In the genomic region with DNA sequence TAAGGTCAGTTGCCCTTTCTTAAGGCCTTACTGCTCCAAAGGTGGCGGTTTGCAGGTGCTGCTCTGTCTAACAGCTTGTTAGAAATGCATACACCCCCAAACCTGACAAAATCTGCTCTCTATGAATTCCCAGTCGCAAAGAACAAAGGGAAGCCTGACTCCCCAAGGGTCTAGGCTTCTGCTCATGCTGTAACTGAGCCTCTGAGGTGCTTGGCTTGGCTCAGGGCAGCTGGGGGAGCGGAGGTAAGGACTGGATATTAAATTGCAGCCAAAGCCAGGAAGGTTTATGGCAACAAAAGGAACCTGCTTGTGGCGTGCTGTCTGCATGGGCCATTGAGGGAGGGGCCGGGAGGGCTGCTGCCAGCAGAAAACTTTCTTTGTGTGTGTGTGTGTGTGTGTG, we compare ENCODE assay signal across 19 mouse cellular contexts. TPM values are rescaled to one million over a fixed set of nuclear protein-coding genes. Genes with fewer than 3 reads are reported as not detected.
DNase-seq lines count a peak whose midpoint lies in the region; ATAC-seq and TF ChIP-seq lines count a peak whose summit lies in the region.
"Had no signal": no experiment of that assay in that cellular context is flagged by ENCODE, and none has a peak within 500 bp of the region (broad histone marks: within the 10 kb centered on the region; RNA-seq: fewer than 3 reads in every experiment).

No protein-coding gene starts in this region.

- H3K27me3 ChIP-seq in kidney, postnatal 0 days (ENCODE audit: insufficient read depth, low read length), result no peaks in the 10 kb centered on the region
- no peaks in the 10 kb centered on the region for H3K27me3 ChIP-seq in embryonic facial prominence, embryonic 10.5 days (replicated peaks; ENCODE audit: low read depth, poor library complexity, severe bottlenecking)
- H3K27me3 ChIP-seq in limb, embryonic 11.5 days (ENCODE audit: control insufficient read depth, insufficient read depth, low read length), result no peaks in the 10 kb centered on the region
- no peaks in the 10 kb centered on the region for H3K27me3 ChIP-seq in liver, postnatal 0 days (ENCODE audit: insufficient read depth, low read length)
- H3K27me3 ChIP-seq: embryonic facial prominence, embryonic 13.5 days; heart, embryonic 13.5 days; lung, embryonic 15.5 days; stomach, embryonic 15.5 days had no signal

- no peak for TF ChIP-seq EP300 in liver, postnatal 0 days (IDR thresholded peaks at IDR 0.05; ENCODE audit: low read depth)

- DNase-seq in kidney, postnatal 0 days (ENCODE audit: low spot score), result peak; percentile 68
- DNase-seq in kidney, adult 11 months, result no peak
- peak; percentile 20 for DNase-seq in embryonic facial prominence, embryonic 10.5 days (ENCODE audit: low spot score)
- no peak for DNase-seq in limb, embryonic 11.5 days (ENCODE audit: low spot score)
- DNase-seq in liver, postnatal 0 days, result no peak
- DNase-seq in layer of hippocampus, adult 8-10 months (ENCODE audit: low spot score in 2 of 2), result no peak
- no peak for DNase-seq in c-Kit-positive CD71-positive TER-119-positive erythroid progenitor cells, embryonic 14.5 days (ENCODE audit: low spot score)
- DNase-seq: adrenal gland, adult 2 months; cerebellum, adult 11 months; cerebellum, postnatal 25 days; gastrocnemius, postnatal 36 days; heart, postnatal 36 days; kidney, adult 2 months; layer of hippocampus, postnatal 36 days had no signal

- no peak for TF ChIP-seq CTCF in kidney, postnatal 0 days (IDR thresholded peaks at IDR 0.05; ENCODE audit: low read depth)
- TF ChIP-seq CTCF in liver, postnatal 0 days (IDR thresholded peaks at IDR 0.05; ENCODE audit: low read depth), result no peak

- no peaks in the 10 kb centered on the region for H3K9me3 ChIP-seq in kidney, postnatal 0 days (replicated peaks; ENCODE audit: low read length)
- no peaks in the 10 kb centered on the region for H3K9me3 ChIP-seq in embryonic facial prominence, embryonic 10.5 days
- no peaks in the 10 kb centered on the region for H3K9me3 ChIP-seq in limb, embryonic 11.5 days (ENCODE audit: control insufficient read depth, low read length)
- H3K9me3 ChIP-seq in liver, postnatal 0 days (ENCODE audit: low read length), result no peaks in the 10 kb centered on the region
- H3K9me3 ChIP-seq: embryonic facial prominence, embryonic 13.5 days; heart, embryonic 13.5 days; lung, embryonic 15.5 days; stomach, embryonic 15.5 days had no signal

- no peak overlapping the region for H3K27ac ChIP-seq in kidney, postnatal 0 days
- H3K27ac ChIP-seq in embryonic facial prominence, embryonic 10.5 days (replicated peaks), result peak overlapping the region; percentile 76
- peak overlapping the region; percentile 58 for H3K27ac ChIP-seq in limb, embryonic 11.5 days (replicated peaks; ENCODE audit: low read depth, low read length)
- peak overlapping the region; percentile 57; the same call in 1 of the 2 replicates for H3K27ac ChIP-seq in liver, postnatal 0 days (ENCODE audit: low read depth)
- H3K27ac ChIP-seq: embryonic facial prominence, embryonic 13.5 days; heart, embryonic 13.5 days; lung, embryonic 15.5 days; stomach, embryonic 15.5 days had no signal

- H3K4me1 ChIP-seq in kidney, postnatal 0 days (replicated peaks; ENCODE audit: insufficient read depth, low read length), result peaks cover 14% of the 10 kb centered on the region
- H3K4me1 ChIP-seq in embryonic facial prominence, embryonic 10.5 days, result peaks cover 25% of the 10 kb centered on the region
- H3K4me1 ChIP-seq in limb, embryonic 11.5 days (ENCODE audit: control insufficient read depth, insufficient read depth, low read length), result peaks cover 10% of the 10 kb centered on the region; the same call in 1 of the 2 replicates
- H3K4me1 ChIP-seq in liver, postnatal 0 days (ENCODE audit: insufficient read depth), result peaks cover 27% of the 10 kb centered on the region

- H3K4me3 ChIP-seq in kidney, postnatal 0 days (replicated peaks; ENCODE audit: low read depth, low read length), result no peak overlapping the region
- H3K4me3 ChIP-seq in embryonic facial prominence, embryonic 10.5 days, result no peak overlapping the region
- H3K4me3 ChIP-seq in limb, embryonic 11.5 days (ENCODE audit: low read depth, low read length), result no peak overlapping the region
- no peak overlapping the region for H3K4me3 ChIP-seq in liver, postnatal 0 days (ENCODE audit: low read depth, low read length)
- H3K4me3 ChIP-seq: embryonic facial prominence, embryonic 13.5 days; heart, embryonic 13.5 days; lung, embryonic 15.5 days; stomach, embryonic 15.5 days had no signal

- no peak overlapping the region for H3K4me2 ChIP-seq in kidney, postnatal 0 days (ENCODE audit: low read length)
- H3K4me2 ChIP-seq in limb, embryonic 11.5 days (ENCODE audit: low read depth, severe bottlenecking), result no peak overlapping the region; the same call in 1 of the 2 replicates
- no peak overlapping the region for H3K4me2 ChIP-seq in liver, postnatal 0 days (ENCODE audit: low read depth, low read length)
- H3K4me2 ChIP-seq: embryonic facial prominence, embryonic 13.5 days; heart, embryonic 13.5 days; lung, embryonic 15.5 days; stomach, embryonic 15.5 days had no signal

- no peak for ATAC-seq in kidney, postnatal 0 days (replicated peaks; ENCODE audit: low FRiP score, low read depth)
- ATAC-seq in limb, embryonic 11.5 days (ENCODE audit: insufficient number of reproducible peaks, low FRiP score, low TSS enrichment, low read depth), result no peak
- ATAC-seq in liver, postnatal 0 days, result no peak
- ATAC-seq: midbrain, embryonic 16.5 days had no signal

- no peak overlapping the region for H3K9ac ChIP-seq in kidney, postnatal 0 days (ENCODE audit: low read depth, low read length)
- H3K9ac ChIP-seq in limb, embryonic 11.5 days (ENCODE audit: low read length), result no peak overlapping the region
- no peak overlapping the region for H3K9ac ChIP-seq in liver, postnatal 0 days (replicated peaks)
- H3K9ac ChIP-seq: embryonic facial prominence, embryonic 13.5 days; heart, embryonic 13.5 days; lung, embryonic 15.5 days; stomach, embryonic 15.5 days had no signal

- no peaks in the 10 kb centered on the region for H3K36me3 ChIP-seq in kidney, postnatal 0 days (ENCODE audit: insufficient read depth, low read length)
- H3K36me3 ChIP-seq in embryonic facial prominence, embryonic 10.5 days (replicated peaks), result no peaks in the 10 kb centered on the region
- no peaks in the 10 kb centered on the region for H3K36me3 ChIP-seq in limb, embryonic 11.5 days (ENCODE audit: control insufficient read depth, insufficient read depth, low read length)
- no peaks in the 10 kb centered on the region for H3K36me3 ChIP-seq in liver, postnatal 0 days (replicated peaks; ENCODE audit: insufficient read depth, low read length)
- H3K36me3 ChIP-seq: embryonic facial prominence, embryonic 13.5 days; heart, embryonic 13.5 days; lung, embryonic 15.5 days; stomach, embryonic 15.5 days had no signal

- 32% methylated on average over 5 of the region's 5 CpGs for whole genome bisulfite sequencing in kidney, postnatal 0 days
- WGBS in embryonic facial prominence, embryonic 10.5 days, result 55% methylated on average over 5 of the region's 5 CpGs
- WGBS in limb, embryonic 11.5 days, result 50% methylated on average over 5 of the region's 5 CpGs
- 70% methylated on average over 5 of the region's 5 CpGs for WGBS in liver, postnatal 0 days (ENCODE audit: insufficient replicate concordance)

RNA-seq across cellular contexts. Expression of gene Hdgf, which starts 2.3 kb away (rescaled TPM):
- polyA plus RNA-seq in kidney, postnatal 0 days (2015; fragmentation: Nextera tagmentation; extraction: Ambion mirVana), result 193 and 200 TPM in 2 replicates
- polyA plus RNA-seq in embryonic facial prominence, embryonic 10.5 days (2016; fragmentation: Nextera tagmentation; extraction: Ambion mirVana), result 269 and 278 TPM in 2 replicates
- 305 and 311 TPM in 2 replicates for polyA plus RNA-seq in limb, embryonic 11.5 days (2014; fragmentation: Nextera tagmentation; extraction: Ambion mirVana)
- polyA plus RNA-seq in liver, postnatal 0 days (2015; fragmentation: Nextera tagmentation; extraction: Ambion mirVana), result 116 and 123 TPM in 2 replicates
- total RNA-seq in layer of hippocampus, adult 8-10 months (2022), result 100 to 1,000 TPM; 137 to 145 (median 140) TPM

RNA-seq across cellular contexts. Expression of gene Mrpl24, which starts 15.5 kb away (rescaled TPM):
- polyA plus RNA-seq in kidney, postnatal 0 days (2015; fragmentation: Nextera tagmentation; extraction: Ambion mirVana), result 87.2 and 88.1 TPM in 2 replicates
- polyA plus RNA-seq in embryonic facial prominence, embryonic 10.5 days (2016; fragmentation: Nextera tagmentation; extraction: Ambion mirVana), result 78.4 and 79.3 TPM in 2 replicates
- 76.2 and 76.8 TPM in 2 replicates for polyA plus RNA-seq in limb, embryonic 11.5 days (2014; fragmentation: Nextera tagmentation; extraction: Ambion mirVana)
- polyA plus RNA-seq in liver, postnatal 0 days (2015; fragmentation: Nextera tagmentation; extraction: Ambion mirVana), result 50.3 and 54.1 TPM in 2 replicates
- total RNA-seq in layer of hippocampus, adult 8-10 months (2022), result 10 to 100 TPM; 58.6 to 59.7 (median 59.5) TPM

RNA-seq across cellular contexts. Expression of gene Prcc, which starts 18.4 kb away (rescaled TPM):
- polyA plus RNA-seq in kidney, postnatal 0 days (2015; fragmentation: Nextera tagmentation; extraction: Ambion mirVana), result 14.8 and 15.1 TPM in 2 replicates
- 19.7 and 20.6 TPM in 2 replicates for polyA plus RNA-seq in embryonic facial prominence, embryonic 10.5 days (2016; fragmentation: Nextera tagmentation; extraction: Ambion mirVana)
- 24.1 and 24.4 TPM in 2 replicates for polyA plus RNA-seq in limb, embryonic 11.5 days (2014; fragmentation: Nextera tagmentation; extraction: Ambion mirVana)
- 4.4 and 4.5 TPM in 2 replicates for polyA plus RNA-seq in liver, postnatal 0 days (2015; fragmentation: Nextera tagmentation; extraction: Ambion mirVana)
- total RNA-seq in layer of hippocampus, adult 8-10 months (2022), result 10 to 100 TPM; 53.2 to 58.8 (median 53.7) TPM

RNA-seq across cellular contexts. Expression of gene Isg20l2, which starts 26.3 kb away (rescaled TPM):
- polyA plus RNA-seq in kidney, postnatal 0 days (2015; fragmentation: Nextera tagmentation; extraction: Ambion mirVana), result 40.4 and 42.1 TPM in 2 replicates
- 78.0 and 81.3 TPM in 2 replicates for polyA plus RNA-seq in embryonic facial prominence, embryonic 10.5 days (2016; fragmentation: Nextera tagmentation; extraction: Ambion mirVana)
- 51.7 and 67.0 TPM in 2 replicates for polyA plus RNA-seq in limb, embryonic 11.5 days (2014; fragmentation: Nextera tagmentation; extraction: Ambion mirVana)
- 12.3 and 13.2 TPM in 2 replicates for polyA plus RNA-seq in liver, postnatal 0 days (2015; fragmentation: Nextera tagmentation; extraction: Ambion mirVana)
- total RNA-seq in layer of hippocampus, adult 8-10 months (2022), result 10 to 100 TPM; 12.7 to 16.1 (median 15.1) TPM

RNA-seq across cellular contexts. Expression of gene Rrnad1, which starts 26.7 kb away (rescaled TPM):
- polyA plus RNA-seq in kidney, postnatal 0 days (2015; fragmentation: Nextera tagmentation; extraction: Ambion mirVana), result 12.1 and 12.3 TPM in 2 replicates
- polyA plus RNA-seq in embryonic facial prominence, embryonic 10.5 days (2016; fragmentation: Nextera tagmentation; extraction: Ambion mirVana), result 20.6 and 21.5 TPM in 2 replicates
- polyA plus RNA-seq in limb, embryonic 11.5 days (2014; fragmentation: Nextera tagmentation; extraction: Ambion mirVana), result 17.2 and 19.5 TPM in 2 replicates
- 4.3 TPM in 2 replicates for polyA plus RNA-seq in liver, postnatal 0 days (2015; fragmentation: Nextera tagmentation; extraction: Ambion mirVana)
- total RNA-seq in layer of hippocampus, adult 8-10 months (2022), result 10 to 100 TPM; 25.2 to 31.5 (median 26.2) TPM

Comparison
In these comparisons a context has a peak if more than half of its experiments do, and no peak if none do; other contexts are left out.
1. DNase-seq: peak in kidney, postnatal 0 days (single experiment) and embryonic facial prominence, embryonic 10.5 days (single experiment); none in kidney, adult 11 months (single experiment), limb, embryonic 11.5 days (single experiment), liver, postnatal 0 days (single experiment), layer of hippocampus, adult 8-10 months (0 of 2) and c-Kit-positive CD71-positive TER-119-positive erythroid progenitor cells, embryonic 14.5 days (single experiment).